Mouse (Mus musculus): ENCODE measurements around the gene Ndufs8.

GRCm38 (mm10) chr19:3871468-3871867 lies 41.1 kb downstream of the Ndufs8 start:
- TF ChIP-seq POLR2A (IDR thresholded peaks at IDR 0.05; ENCODE audit: low read depth, low read length): no peak
- no peak for TF ChIP-seq CTCF (IDR thresholded peaks at IDR 0.05; ENCODE audit: extremely low read depth, insufficient read length, insufficient replicate concordance, low read depth, low read length)
